Mouse (Mus musculus): ENCODE results near the gene Slc25a14. TPM values are rescaled to one million over a fixed set of nuclear protein-coding genes. Genes with fewer than 3 reads are reported as not detected.

The Slc25a14 gene
- polyA plus RNA-seq (2016; fragmentation: Nextera tagmentation; extraction: Ambion mirVana), result 18.4 and 21.6 TPM in 2 replicates

DNA sequence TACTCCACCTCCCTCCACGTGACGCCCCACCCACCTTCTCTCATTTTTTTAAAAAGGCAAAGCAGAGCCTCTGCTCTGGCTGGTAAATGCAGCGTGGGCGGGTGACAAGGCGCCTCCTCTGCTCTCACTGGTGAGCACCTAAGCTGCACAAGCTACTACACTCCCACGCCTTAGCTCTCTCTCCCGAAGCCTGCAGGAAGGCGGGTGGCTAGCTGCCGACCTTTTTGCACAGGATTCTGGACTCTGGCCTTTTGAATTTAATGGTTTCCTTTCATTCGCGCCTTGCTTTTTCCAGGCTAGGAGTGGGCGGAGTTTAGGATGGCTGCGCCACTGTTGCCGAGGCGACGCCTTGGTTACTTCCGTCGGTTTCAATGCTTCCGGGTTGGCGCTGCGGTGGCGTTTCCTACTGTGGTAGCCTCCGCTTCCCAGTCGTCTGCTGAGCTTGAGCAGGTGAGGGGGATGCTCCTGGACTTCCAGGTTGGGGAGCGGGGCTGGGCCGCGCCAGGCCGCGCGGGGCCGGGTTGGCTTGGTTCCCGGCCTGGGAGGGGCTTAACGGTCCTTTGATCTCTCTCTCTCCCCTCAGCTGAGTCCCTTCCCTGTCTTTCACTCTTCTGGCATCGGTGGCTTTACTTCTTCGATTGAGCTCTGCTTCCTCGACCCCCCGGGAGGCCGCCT, at the start of gene Slc25a14:
Gene Slc25a14, plus strand, starts transcription at position 35 of the 675 bp plus-strand sequence.
- Histone ChIP-seq H3K27me3 (no peaks in the 10 kb centered on the region), H3K9me3 (no peaks in the 10 kb centered on the region), H3K27ac (peak within 1 kb of the TSS; percentile 83), H3K4me3 (peak within 1 kb of the TSS; percentile 54), H3K4me1 (no peaks in the 10 kb centered on the region), H3K9ac (peak within 1 kb of the TSS; percentile 53; the same call in 1 of the 2 replicates), H3K4me2 (replicated peaks) (peak within 1 kb of the TSS; percentile 51), H3K36me3 (no peaks in the 10 kb centered on the region)
- peak; percentile 88 for ATAC-seq (ENCODE audit: insufficient number of reproducible peaks, insufficient read depth, low FRiP score, low TSS enrichment)
- 20% methylated on average over 38 of the region's 38 CpGs for WGBS

DNA sequence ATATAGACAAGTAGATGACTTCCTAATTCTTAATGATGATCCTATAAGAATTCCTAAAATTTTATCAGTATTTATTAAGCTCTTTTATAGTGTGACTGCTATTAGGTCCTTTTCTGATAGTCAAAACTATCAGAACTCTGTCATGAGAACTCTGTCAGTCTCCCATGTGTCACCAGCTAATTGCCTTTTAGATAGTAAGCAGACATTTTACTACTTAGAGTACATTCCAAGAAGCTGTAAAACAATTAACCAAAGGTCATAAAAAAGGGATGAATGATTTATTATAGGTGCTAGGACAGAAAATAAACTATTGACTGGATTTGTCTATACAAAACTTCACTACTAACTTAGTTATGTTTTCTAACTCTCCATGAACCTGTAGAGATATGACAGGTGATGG, 39.9 kb upstream of the Slc25a14 start:
- H3K4me2 ChIP-seq (replicated peaks), result no peak overlapping the region

DNA sequence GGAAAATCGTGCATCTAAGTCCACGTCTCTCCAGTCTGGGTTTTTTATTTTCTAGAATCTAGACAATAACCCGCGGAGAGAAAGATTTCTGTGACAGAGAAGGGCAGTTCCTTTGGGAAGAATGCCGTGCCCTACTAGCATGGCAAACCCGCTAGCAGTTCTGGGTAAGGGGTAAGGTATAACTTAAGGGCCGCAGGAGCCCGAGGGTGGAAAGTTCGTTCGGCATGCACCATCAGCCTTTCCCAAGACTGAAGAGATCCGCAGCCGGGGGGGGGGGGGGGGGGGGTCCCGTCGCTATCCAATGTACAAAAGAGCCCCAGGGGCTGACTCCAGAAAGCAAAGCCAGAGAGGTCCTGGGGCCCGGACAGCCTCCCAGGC, 29.5 kb upstream of the Slc25a14 start:
- no peak for ATAC-seq (ENCODE audit: insufficient number of reproducible peaks, insufficient read depth, low FRiP score, low TSS enrichment)
- peak overlapping the region; percentile 59 for H3K4me3 ChIP-seq
- peak overlapping the region; percentile 68 for H3K9ac ChIP-seq
- no peaks in the 10 kb centered on the region for H3K9me3 ChIP-seq
- H3K36me3 ChIP-seq, result peaks cover 12% of the 10 kb centered on the region; the same call in 1 of the 2 replicates
- H3K4me1 ChIP-seq, result no peaks in the 10 kb centered on the region
- 19% methylated on average over 15 of the region's 15 CpGs for WGBS
- no peaks in the 10 kb centered on the region for H3K27me3 ChIP-seq
- peak overlapping the region; percentile 77 for H3K27ac ChIP-seq
- H3K4me2 ChIP-seq (replicated peaks), result peak overlapping the region; percentile 42

More for the DNA sequence above, 39.9 kb upstream of the Slc25a14 start:
- no peaks in the 10 kb centered on the region for H3K27me3 ChIP-seq
- H3K4me1 ChIP-seq, result no peaks in the 10 kb centered on the region
- H3K9me3 ChIP-seq, result no peaks in the 10 kb centered on the region
- peaks cover 6% of the 10 kb centered on the region; the same call in 1 of the 2 replicates for H3K36me3 ChIP-seq
- no peak overlapping the region for H3K9ac ChIP-seq
- H3K27ac ChIP-seq, result no peak overlapping the region
- ATAC-seq (ENCODE audit: insufficient number of reproducible peaks, insufficient read depth, low FRiP score, low TSS enrichment), result no peak
- H3K4me3 ChIP-seq, result no peak overlapping the region

DNA sequence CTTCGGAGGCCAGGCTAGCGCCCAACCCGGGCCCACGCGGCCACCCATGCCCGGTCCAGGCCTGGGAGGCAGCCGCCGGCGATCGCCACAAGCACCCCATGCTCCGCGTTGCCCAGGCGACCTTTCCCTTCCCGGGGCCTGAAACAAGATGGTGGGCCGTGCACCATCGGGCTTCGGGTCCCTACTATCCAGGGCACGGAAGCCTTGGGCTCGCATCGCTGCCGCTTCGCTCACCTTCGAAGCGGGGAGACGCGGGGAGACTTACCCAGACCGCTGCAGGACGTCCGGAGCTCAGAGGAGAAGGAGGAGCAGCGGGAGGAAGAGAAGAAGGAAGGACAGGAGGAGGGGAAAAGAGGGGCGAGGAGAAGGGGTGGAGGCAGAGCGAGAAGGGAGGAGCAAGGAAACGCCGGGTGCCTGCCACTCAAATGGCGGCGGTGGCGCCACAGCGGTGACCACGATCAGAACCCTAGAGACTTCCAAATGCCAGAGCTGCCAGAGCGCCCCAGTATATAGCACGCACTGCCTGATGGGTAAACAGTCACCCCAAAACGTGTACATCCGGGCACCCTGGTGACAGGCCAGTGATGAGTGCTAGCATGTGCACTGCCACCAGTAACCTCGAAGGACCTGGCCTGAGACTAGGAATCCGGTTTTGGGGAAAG, 29.0 kb upstream of the Slc25a14 start, which contains the start of gene Zfp280c:
Gene Zfp280c, minus strand, starts transcription at position 406 of the 662 bp plus-strand sequence.
- peak within 1 kb of the TSS; percentile 68 for H3K9ac ChIP-seq
- H3K27me3 ChIP-seq, result no peaks in the 10 kb centered on the region
- H3K4me2 ChIP-seq (replicated peaks), result peak within 1 kb of the TSS; percentile 42
- H3K4me3 ChIP-seq, result peak within 1 kb of the TSS; percentile 59
- no peaks in the 10 kb centered on the region for H3K9me3 ChIP-seq
- H3K36me3 ChIP-seq, result peaks cover 12% of the 10 kb centered on the region; the same call in 1 of the 2 replicates
- ATAC-seq (ENCODE audit: insufficient number of reproducible peaks, insufficient read depth, low FRiP score, low TSS enrichment), result peak; percentile 92
- H3K27ac ChIP-seq, result peak within 1 kb of the TSS; percentile 77
- no peaks in the 10 kb centered on the region for H3K4me1 ChIP-seq
- WGBS, result 18% methylated on average over 45 of the region's 45 CpGs

DNA sequence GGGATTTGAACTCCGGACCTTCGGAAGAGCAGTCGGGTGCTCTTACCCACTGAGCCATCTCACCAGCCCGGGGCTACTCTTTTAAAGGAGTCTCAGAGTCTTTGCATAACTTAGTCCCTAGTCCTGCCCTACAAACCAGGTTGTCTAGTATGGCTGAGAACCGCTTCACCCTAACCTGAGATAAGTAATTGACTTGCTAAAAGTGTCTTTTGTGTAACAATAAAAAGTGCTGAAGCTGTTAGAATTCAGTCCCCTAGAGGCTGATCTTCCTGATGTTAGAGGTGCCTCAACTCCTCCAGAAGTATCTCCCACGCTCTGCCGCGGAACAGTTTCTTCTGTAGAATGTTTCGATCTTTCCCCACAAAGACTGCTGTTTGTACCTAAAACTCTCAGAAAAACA, 27.2 kb upstream of the Slc25a14 start:
- H3K4me2 ChIP-seq (replicated peaks), result no peak overlapping the region
- no peaks in the 10 kb centered on the region for H3K4me1 ChIP-seq
- ATAC-seq (ENCODE audit: insufficient number of reproducible peaks, insufficient read depth, low FRiP score, low TSS enrichment), result no peak
- H3K27me3 ChIP-seq, result no peaks in the 10 kb centered on the region
- H3K9ac ChIP-seq, result no peak overlapping the region
- H3K27ac ChIP-seq, result no peak overlapping the region
- peaks cover 1% of the 10 kb centered on the region; the same call in 1 of the 2 replicates for H3K36me3 ChIP-seq
- 78% methylated on average over 9 of the region's 9 CpGs for WGBS
- no peak overlapping the region for H3K4me3 ChIP-seq
- no peaks in the 10 kb centered on the region for H3K9me3 ChIP-seq

DNA sequence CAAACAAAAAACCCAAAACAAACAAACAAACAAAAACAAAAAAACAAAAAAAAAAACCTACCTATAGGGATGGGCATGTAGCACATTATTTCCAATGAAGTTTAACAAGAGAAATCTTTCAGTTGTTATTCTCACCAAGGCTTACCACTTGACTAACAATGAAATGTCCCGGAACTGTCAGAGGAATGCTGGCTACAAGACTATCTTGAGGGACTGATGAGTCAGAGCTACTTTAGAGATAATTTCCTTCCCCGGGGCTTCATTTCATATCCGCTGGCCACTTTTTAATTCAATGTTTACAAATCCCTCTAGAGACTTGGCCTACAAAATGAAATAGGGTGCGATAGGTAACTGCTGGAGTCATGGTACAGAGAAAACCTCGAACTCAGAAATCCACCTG, 26.3 kb upstream of the Slc25a14 start:
- Histone ChIP-seq H3K9ac (no peak overlapping the region), H3K9me3 (no peaks in the 10 kb centered on the region), H3K4me3 (no peak overlapping the region), H3K27me3 (no peaks in the 10 kb centered on the region), H3K27ac (no peak overlapping the region), H3K4me2 (replicated peaks) (no peak overlapping the region), H3K4me1 (no peaks in the 10 kb centered on the region), H3K36me3 (no peaks in the 10 kb centered on the region)
- ATAC-seq (ENCODE audit: insufficient number of reproducible peaks, insufficient read depth, low FRiP score, low TSS enrichment), result no peak
- WGBS, result 89% methylated on average over 5 of the region's 5 CpGs

DNA sequence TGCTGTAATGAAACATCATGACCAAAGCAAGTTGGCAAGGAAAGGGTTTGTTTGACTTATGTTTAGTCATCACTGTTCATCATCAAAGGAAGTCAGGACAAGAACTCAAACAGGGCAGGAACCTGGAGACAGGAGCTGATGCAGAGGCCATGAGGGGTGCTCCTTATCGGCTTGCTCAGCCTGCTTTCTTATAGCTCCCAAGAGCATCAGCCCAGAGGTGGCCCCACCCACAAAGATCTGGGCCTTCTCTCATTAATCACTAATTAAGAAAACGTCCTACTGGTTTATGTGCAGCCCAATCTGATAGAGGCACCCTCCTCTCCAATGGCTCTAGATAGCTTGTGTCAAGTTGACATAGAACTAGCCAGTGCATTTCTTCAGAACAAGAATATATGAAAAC, 18.3 kb upstream of the Slc25a14 start:
- Histone ChIP-seq H3K4me3 (no peak overlapping the region), H3K36me3 (no peaks in the 10 kb centered on the region), H3K27me3 (no peaks in the 10 kb centered on the region), H3K9ac (no peak overlapping the region), H3K27ac (no peak overlapping the region), H3K4me1 (no peaks in the 10 kb centered on the region), H3K4me2 (replicated peaks) (no peak overlapping the region), H3K9me3 (no peaks in the 10 kb centered on the region)
- no peak for ATAC-seq (ENCODE audit: insufficient number of reproducible peaks, insufficient read depth, low FRiP score, low TSS enrichment)
- WGBS, result 67% methylated on average over 2 of the region's 2 CpGs

DNA sequence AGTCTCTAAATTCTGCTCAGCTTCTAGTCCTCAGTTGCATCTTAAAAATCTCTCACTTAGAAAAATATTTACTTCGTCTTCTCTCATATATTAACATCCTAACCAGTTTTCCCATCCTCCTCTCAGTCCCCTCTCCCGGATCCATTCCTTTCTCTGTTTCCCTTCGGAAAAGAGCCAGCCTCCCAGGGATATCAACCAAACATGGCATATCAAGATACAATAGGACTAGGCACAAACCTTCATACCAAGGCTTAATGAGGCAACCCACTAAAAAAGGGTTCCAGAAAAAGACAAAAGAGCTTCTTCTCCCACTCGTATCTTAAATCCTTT, 199 bp upstream of the Slc25a14 start:
- peak overlapping the region; percentile 54 for H3K4me3 ChIP-seq
- H3K27me3 ChIP-seq, result no peaks in the 10 kb centered on the region
- peak overlapping the region; percentile 83 for H3K27ac ChIP-seq
- peak overlapping the region; percentile 53; the same call in 1 of the 2 replicates for H3K9ac ChIP-seq
- H3K36me3 ChIP-seq, result no peaks in the 10 kb centered on the region
- no peaks in the 10 kb centered on the region for H3K4me1 ChIP-seq
- no peaks in the 10 kb centered on the region for H3K9me3 ChIP-seq
- 25% methylated on average over 4 of the region's 4 CpGs for WGBS
- peak overlapping the region; percentile 51 for H3K4me2 ChIP-seq (replicated peaks)
- ATAC-seq (ENCODE audit: insufficient number of reproducible peaks, insufficient read depth, low FRiP score, low TSS enrichment), result no peak

DNA sequence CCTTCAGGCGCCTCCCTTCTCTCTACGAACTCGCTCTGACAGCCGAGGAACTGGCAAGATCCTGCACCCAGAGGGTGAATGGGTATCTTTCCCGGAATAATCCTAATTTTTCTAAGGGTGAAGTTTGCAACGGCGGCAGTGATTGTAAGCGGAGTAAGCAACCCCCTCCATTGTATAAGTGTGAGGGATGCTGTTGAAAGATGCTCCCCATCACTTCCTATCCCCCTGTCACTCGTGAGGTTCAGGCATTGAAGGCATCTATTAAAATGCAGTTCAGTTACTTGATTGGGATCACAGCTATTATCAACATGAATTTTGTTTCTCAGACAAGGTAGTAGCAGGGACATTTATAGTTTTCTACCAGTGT, 824 bp downstream of the Slc25a14 start:
- H3K4me2 ChIP-seq (replicated peaks), result peak overlapping the region; percentile 51
- 19% methylated on average over 9 of the region's 9 CpGs for WGBS
- no peaks in the 10 kb centered on the region for H3K36me3 ChIP-seq
- peak overlapping the region; percentile 83; the same call in 1 of the 2 replicates for H3K27ac ChIP-seq
- no peaks in the 10 kb centered on the region for H3K27me3 ChIP-seq
- H3K4me3 ChIP-seq, result peak overlapping the region; percentile 54
- H3K9ac ChIP-seq, result peak overlapping the region; percentile 53; the same call in 1 of the 2 replicates
- 0 out of 2 replicates have a peak, but pooled peaks have one; percentile 28 for ATAC-seq (ENCODE audit: insufficient number of reproducible peaks, insufficient read depth, low FRiP score, low TSS enrichment)
- H3K9me3 ChIP-seq, result no peaks in the 10 kb centered on the region
- H3K4me1 ChIP-seq, result no peaks in the 10 kb centered on the region

DNA sequence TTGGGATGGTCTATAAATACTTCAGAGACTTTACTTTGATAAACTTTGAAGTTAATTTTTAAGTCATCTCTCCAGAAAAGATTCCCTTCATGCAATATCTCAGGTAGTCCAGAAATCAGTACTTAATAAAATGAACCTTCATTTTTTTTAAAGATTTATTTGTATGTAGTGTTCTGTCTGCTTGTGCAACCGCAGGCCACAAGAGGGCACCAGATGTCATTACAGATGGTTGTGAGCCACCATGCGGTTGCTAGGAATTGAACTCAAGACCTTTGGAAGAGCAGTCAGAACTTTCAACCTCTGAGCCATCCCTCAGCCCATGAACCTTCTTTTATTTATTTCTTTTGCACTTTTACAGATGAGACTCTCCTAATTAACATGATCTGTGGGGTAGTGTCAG, 13.8 kb downstream of the Slc25a14 start:
- Histone ChIP-seq H3K36me3 (no peaks in the 10 kb centered on the region), H3K9me3 (no peaks in the 10 kb centered on the region), H3K4me1 (no peaks in the 10 kb centered on the region), H3K9ac (no peak overlapping the region), H3K27me3 (no peaks in the 10 kb centered on the region), H3K4me3 (no peak overlapping the region), H3K4me2 (replicated peaks) (no peak overlapping the region), H3K27ac (no peak overlapping the region)
- WGBS, result 53% methylated on average over 2 of the region's 2 CpGs
- ATAC-seq (ENCODE audit: insufficient number of reproducible peaks, insufficient read depth, low FRiP score, low TSS enrichment), result no peak

DNA sequence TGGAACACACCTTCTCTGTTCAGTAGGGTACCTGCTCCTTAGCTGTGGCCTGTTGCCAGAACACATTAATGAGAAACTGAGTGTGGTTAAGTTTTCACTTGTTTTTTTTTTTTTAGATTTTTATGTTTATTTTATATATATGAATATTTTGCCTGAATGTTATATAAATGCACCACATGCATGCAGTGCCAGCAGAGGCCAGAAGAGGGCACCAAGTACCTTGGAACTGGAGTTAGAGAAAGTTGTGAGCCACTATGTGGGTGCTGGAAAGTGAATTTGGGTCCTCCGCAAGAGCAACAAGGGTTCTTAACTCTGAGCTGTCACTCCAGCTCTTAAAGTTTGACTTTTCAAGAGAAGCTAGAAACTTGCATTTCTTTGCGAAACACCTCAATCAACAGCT, 20.9 kb downstream of the Slc25a14 start:
- 88% methylated on average over 2 of the region's 2 CpGs for WGBS
- H3K36me3 ChIP-seq, result no peaks in the 10 kb centered on the region
- no peak overlapping the region for H3K9ac ChIP-seq
- no peak for ATAC-seq (ENCODE audit: insufficient number of reproducible peaks, insufficient read depth, low FRiP score, low TSS enrichment)
- no peak overlapping the region for H3K4me2 ChIP-seq (replicated peaks)
- no peaks in the 10 kb centered on the region for H3K9me3 ChIP-seq
- no peak overlapping the region for H3K4me3 ChIP-seq
- no peaks in the 10 kb centered on the region for H3K4me1 ChIP-seq
- no peak overlapping the region for H3K27ac ChIP-seq
- H3K27me3 ChIP-seq, result no peaks in the 10 kb centered on the region

DNA sequence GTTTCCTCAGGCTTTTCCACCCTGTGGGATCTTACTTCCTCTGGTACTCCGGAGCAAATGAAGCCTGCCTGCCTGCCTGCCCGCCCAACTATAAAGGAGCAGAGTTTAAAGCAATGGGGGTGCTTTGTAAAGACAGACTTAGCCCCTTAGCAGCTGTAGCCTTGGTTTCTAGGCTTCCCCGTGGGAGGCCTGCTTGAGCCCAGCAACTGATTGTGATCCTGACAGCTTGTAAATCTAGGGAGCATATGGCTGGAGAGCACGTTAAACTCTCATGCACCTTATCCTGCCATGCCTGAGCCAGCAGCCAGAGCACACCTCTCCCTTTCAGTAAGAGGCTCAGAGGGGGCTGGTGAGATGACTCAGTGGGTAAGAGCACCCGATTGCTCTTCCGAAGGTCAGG, 43.6 kb downstream of the Slc25a14 start:
- Histone ChIP-seq H3K4me2 (replicated peaks) (no peak overlapping the region), H3K36me3 (no peaks in the 10 kb centered on the region), H3K27me3 (no peaks in the 10 kb centered on the region), H3K4me3 (no peak overlapping the region), H3K9me3 (no peaks in the 10 kb centered on the region), H3K4me1 (no peaks in the 10 kb centered on the region), H3K27ac (no peak overlapping the region), H3K9ac (no peak overlapping the region)
- no peak for ATAC-seq (ENCODE audit: insufficient number of reproducible peaks, insufficient read depth, low FRiP score, low TSS enrichment)
- WGBS, result 39% methylated on average over 6 of the region's 6 CpGs
